Mouse (Mus musculus) thymus, adult 2 months (tissue): Measurements from ENCODE around the gene Prss16.

ENCODE experiments used
- CTCF ChIP-seq: fragments of 200-500 bp; IDR thresholded peaks from 2 replicates; pipeline ENCODE4 v1.5.1; 2012; ENCODE audit warnings: mild to moderate bottlenecking, control low read depth, low read length, moderate library complexity, borderline replicate concordance; ENCODE audit not compliant: control insufficient read depth, poor library complexity, insufficient read depth; ENCODE audit errors: extremely low read depth
- POLR2A ChIP-seq: fragments of 200-500 bp; IDR thresholded peaks from 2 replicates; pipeline ENCODE4 v1.6.1; 2012; ENCODE audit warnings: mild to moderate bottlenecking, low read length, control low read depth, moderate library complexity; ENCODE audit not compliant: control insufficient read depth, poor library complexity, insufficient read depth; ENCODE audit errors: extremely low read depth

DNA sequence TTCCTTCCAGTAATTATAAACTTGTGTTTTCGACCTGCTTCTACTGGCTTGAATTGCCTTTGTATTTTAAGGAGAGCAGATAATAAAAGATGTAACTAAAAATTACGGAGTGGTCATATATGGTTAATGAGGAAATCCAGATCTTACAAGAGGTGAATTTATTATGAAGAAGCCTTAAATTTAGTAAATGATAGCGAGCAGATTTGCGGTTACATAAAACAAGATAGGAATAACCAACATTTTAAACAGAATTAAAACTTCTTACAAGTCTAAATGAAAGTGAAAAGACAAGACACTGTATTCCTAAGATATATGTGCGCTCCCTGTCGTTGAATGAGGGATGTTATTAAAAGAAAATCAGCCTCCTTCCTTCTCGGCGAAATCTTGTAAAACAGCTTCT lies 14.6 kb downstream of the Prss16 start:
- TF ChIP-seq CTCF (no peak), POLR2A (no peak)
